Mouse (Mus musculus): ENCODE data around the gene Exog. TPM values are rescaled to one million over a fixed set of nuclear protein-coding genes. Genes with fewer than 3 reads are reported as not detected.
A peak's percentile ranks its signal among the peaks of the same experiment; 100 is the strongest.

Gene Exog
- polyA plus RNA-seq, 1 experiment from 2014 or later: 42.3 TPM

DNA sequence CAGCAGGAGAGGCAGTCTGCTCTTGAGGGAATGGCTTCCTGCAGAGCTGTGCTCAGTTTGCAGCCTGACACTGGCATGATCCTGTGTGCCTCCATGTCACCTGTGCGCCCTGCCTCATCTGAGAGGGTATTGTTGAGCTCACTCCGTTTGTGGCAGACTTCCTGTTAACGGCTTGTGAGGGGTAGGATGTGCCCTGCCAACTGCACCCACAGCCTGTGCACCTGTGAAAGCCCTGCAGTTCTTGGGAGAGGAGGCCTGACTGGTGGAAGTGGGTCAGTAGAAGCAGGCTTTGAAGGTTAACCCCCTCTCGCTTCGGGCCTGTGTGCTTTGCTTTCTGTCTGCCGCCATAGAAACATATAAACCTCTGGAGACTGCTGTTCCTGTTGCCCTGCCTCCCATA is 20.3 kb downstream of the Exog start:
- H3K9me3 ChIP-seq: no peaks in the 10 kb centered on the region
- H3K4me2 ChIP-seq (replicated peaks): no peak overlapping the region
- H3K27me3 ChIP-seq: no peaks in the 10 kb centered on the region
- H3K9ac ChIP-seq: no peak overlapping the region
- H3K4me3 ChIP-seq: no peak overlapping the region
- 86% methylated on average over 6 of the region's 6 CpGs for WGBS
- no peak overlapping the region for H3K27ac ChIP-seq
- peaks cover 80% of the 10 kb centered on the region for H3K36me3 ChIP-seq
- H3K4me1 ChIP-seq: no peaks in the 10 kb centered on the region
- no peak for ATAC-seq (ENCODE audit: low FRiP score, low read depth)

DNA sequence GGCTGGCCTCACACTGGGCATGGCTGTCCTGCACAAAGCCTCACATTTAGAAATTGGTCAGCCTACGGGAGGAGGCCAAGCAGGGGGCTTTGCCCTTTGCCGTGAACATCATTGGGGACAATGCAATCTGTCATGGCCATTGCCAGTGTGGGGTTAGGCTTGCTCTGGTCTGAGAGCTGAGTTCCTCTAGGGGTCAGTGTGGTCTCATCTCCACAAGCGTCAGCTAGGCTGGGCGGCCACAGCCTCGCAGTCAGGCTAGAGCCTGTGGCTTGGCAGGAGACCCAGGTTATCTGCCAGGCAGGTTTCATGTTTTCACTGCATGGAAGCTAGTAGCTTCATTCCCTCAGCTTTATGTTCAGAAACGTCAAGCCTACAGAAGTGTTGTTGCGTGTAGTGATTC is 20.9 kb downstream of the Exog start:
- no peaks in the 10 kb centered on the region for H3K9me3 ChIP-seq
- 78% methylated on average over 7 of the region's 7 CpGs for WGBS
- H3K36me3 ChIP-seq: peaks cover 82% of the 10 kb centered on the region
- ATAC-seq (ENCODE audit: low FRiP score, low read depth): no peak
- H3K4me1 ChIP-seq: no peaks in the 10 kb centered on the region
- H3K4me2 ChIP-seq (replicated peaks): no peak overlapping the region
- no peak overlapping the region for H3K9ac ChIP-seq
- no peaks in the 10 kb centered on the region for H3K27me3 ChIP-seq
- no peak overlapping the region for H3K27ac ChIP-seq
- no peak overlapping the region for H3K4me3 ChIP-seq

DNA sequence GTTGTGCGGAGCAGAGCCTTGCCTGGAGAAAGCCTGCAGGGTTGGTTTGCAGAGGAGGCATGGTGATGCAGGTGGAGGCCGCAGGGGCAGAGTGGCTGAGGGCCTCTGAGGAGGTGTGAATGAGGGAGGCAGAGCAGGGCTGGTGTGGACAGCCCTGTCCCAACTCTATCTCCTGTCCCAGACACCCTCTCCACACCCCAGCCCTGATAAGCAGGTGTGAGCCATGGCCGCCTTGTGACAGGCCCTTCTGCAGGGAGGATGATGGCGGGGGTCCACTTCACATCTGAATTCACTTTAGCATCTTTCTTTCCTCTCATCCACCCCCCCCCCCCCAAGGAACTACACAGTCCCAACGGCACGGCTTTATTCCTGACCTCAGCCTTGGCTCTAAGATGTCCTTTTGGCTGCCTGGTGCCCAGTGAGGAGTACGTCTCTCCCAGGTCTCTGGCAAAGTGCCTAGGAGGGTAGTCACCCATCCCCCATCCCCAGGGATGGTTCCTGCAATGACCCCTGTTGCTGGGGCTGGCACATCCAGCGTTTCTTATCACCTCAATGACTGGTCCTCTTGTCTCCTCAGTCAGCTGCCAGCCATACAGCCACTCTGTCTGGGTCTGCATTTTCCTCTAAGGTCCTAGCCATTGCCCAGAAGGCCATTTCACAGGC is 25.1 kb downstream of the Exog start:
- Histone ChIP-seq H3K27ac (no peak overlapping the region), H3K36me3 (peaks cover 43% of the 10 kb centered on the region), H3K9me3 (no peaks in the 10 kb centered on the region), H3K27me3 (no peaks in the 10 kb centered on the region), H3K4me1 (no peaks in the 10 kb centered on the region), H3K4me2 (replicated peaks) (no peak overlapping the region), H3K4me3 (no peak overlapping the region), H3K9ac (no peak overlapping the region)
- no peak for ATAC-seq (ENCODE audit: low FRiP score, low read depth)
- WGBS: 67% methylated on average over 8 of the region's 8 CpGs

GRCm38 (mm10) chr9:119472412-119472918 is 27.7 kb downstream of the Exog start:
- ATAC-seq (ENCODE audit: low FRiP score, low read depth): no peak
- Histone ChIP-seq H3K27ac (no peak overlapping the region), H3K4me2 (replicated peaks) (no peak overlapping the region), H3K36me3 (peaks cover 20% of the 10 kb centered on the region), H3K27me3 (no peaks in the 10 kb centered on the region), H3K9me3 (no peaks in the 10 kb centered on the region), H3K4me1 (no peaks in the 10 kb centered on the region), H3K9ac (no peak overlapping the region), H3K4me3 (no peak overlapping the region)
- WGBS: 82% methylated on average over 11 of the region's 11 CpGs

GRCm38 (mm10) chr9:119473011-119473410 is 28.3 kb downstream of the Exog start:
- no peak for ATAC-seq (ENCODE audit: low FRiP score, low read depth)
- H3K4me2 ChIP-seq (replicated peaks): no peak overlapping the region
- peaks cover 14% of the 10 kb centered on the region for H3K36me3 ChIP-seq
- H3K4me3 ChIP-seq: no peak overlapping the region
- H3K9me3 ChIP-seq: no peaks in the 10 kb centered on the region
- 90% methylated on average over 1 of the region's 1 CpGs for WGBS
- no peak overlapping the region for H3K27ac ChIP-seq
- no peaks in the 10 kb centered on the region for H3K27me3 ChIP-seq
- H3K9ac ChIP-seq: no peak overlapping the region
- no peaks in the 10 kb centered on the region for H3K4me1 ChIP-seq

- no peak overlapping the region for H3K9ac ChIP-seq
- WGBS: 84% methylated on average over 9 of the region's 9 CpGs
- ATAC-seq (ENCODE audit: low FRiP score, low read depth): no peak
- H3K9me3 ChIP-seq: no peaks in the 10 kb centered on the region
- no peaks in the 10 kb centered on the region for H3K4me1 ChIP-seq
- H3K27ac ChIP-seq: no peak overlapping the region
- H3K27me3 ChIP-seq: no peaks in the 10 kb centered on the region
- no peak overlapping the region for H3K4me2 ChIP-seq (replicated peaks)
- H3K36me3 ChIP-seq: peaks cover 10% of the 10 kb centered on the region
- no peak overlapping the region for H3K4me3 ChIP-seq
These were observed 28.9 kb downstream of the Exog start for GRCm38 (mm10) chr9:119473608-119474164.

- Histone ChIP-seq H3K4me3 (no peak overlapping the region), H3K4me2 (replicated peaks) (no peak overlapping the region), H3K9me3 (no peaks in the 10 kb centered on the region), H3K36me3 (peaks cover 5% of the 10 kb centered on the region), H3K9ac (no peak overlapping the region), H3K27ac (no peak overlapping the region), H3K4me1 (no peaks in the 10 kb centered on the region), H3K27me3 (no peaks in the 10 kb centered on the region)
- ATAC-seq (ENCODE audit: low FRiP score, low read depth): no peak
- 54% methylated on average over 15 of the region's 15 CpGs for WGBS
These were observed 30.2 kb downstream of the Exog start for GRCm38 (mm10) chr9:119474717-119475611.

DNA sequence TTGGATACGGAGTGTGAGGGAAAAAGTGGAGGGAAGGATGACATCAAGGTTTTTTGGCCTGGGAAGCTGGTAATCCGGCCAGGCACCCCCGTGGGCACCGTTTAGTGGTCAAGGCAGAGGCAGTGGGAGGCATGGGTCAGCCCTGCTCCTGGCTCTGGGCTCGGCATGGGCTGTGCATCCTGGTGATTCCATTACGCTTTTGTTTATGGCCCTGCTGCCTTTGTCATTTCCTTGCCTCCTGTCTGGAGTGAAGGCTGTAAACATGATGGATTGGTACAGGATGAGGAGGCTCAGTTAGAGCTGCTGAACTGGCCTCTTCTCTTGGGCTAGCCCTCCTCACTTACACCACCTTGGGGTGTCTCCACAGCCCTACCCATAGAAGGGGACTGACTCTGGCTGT is 33.0 kb downstream of the Exog start:
- no peak overlapping the region for H3K4me3 ChIP-seq
- no peaks in the 10 kb centered on the region for H3K27me3 ChIP-seq
- H3K27ac ChIP-seq: no peak overlapping the region
- no peak overlapping the region for H3K4me2 ChIP-seq (replicated peaks)
- H3K9ac ChIP-seq: peak overlapping the region; percentile 25; the same call in 1 of the 2 replicates
- peak; percentile 12; the same call in 1 of the 2 replicates for ATAC-seq (ENCODE audit: low FRiP score, low read depth)
- 17% methylated on average over 6 of the region's 6 CpGs for WGBS
- no peaks in the 10 kb centered on the region; the same call in 1 of the 2 replicates for H3K36me3 ChIP-seq
- no peaks in the 10 kb centered on the region for H3K9me3 ChIP-seq
- no peaks in the 10 kb centered on the region for H3K4me1 ChIP-seq

GRCm38 (mm10) chr9:119478345-119478744 is 33.6 kb downstream of the Exog start:
- WGBS: 75% methylated on average over 11 of the region's 11 CpGs
- Histone ChIP-seq H3K27me3 (no peaks in the 10 kb centered on the region), H3K9me3 (no peaks in the 10 kb centered on the region), H3K4me3 (no peak overlapping the region), H3K4me1 (no peaks in the 10 kb centered on the region), H3K4me2 (replicated peaks) (no peak overlapping the region), H3K36me3 (no peaks in the 10 kb centered on the region; the same call in 1 of the 2 replicates), H3K27ac (no peak overlapping the region), H3K9ac (no peak overlapping the region)
- ATAC-seq (ENCODE audit: low FRiP score, low read depth): no peak

DNA sequence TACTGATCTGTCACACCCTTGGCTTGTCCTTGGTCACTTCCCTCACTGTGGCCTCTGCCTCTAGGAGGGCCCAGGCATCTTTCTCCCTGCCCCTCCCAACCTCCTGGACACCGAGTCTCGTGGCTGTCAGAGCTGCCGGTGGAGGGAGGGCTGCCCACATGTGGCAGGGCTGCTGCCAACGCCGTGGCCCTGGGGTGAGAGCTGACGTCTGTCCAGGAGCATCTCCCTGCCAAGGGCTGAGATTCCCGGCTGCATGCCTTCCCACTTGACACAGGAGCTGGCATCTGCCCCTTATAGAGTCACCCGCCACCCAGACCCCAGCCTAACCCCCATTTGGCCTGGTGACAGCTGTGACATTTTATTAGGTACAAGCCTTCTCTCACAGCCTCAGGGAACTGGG is 34.6 kb downstream of the Exog start:
- Histone ChIP-seq H3K27me3 (no peaks in the 10 kb centered on the region), H3K27ac (no peak overlapping the region), H3K36me3 (no peaks in the 10 kb centered on the region), H3K9me3 (no peaks in the 10 kb centered on the region), H3K4me2 (replicated peaks) (no peak overlapping the region), H3K4me1 (peaks cover 7% of the 10 kb centered on the region; the same call in 1 of the 2 replicates), H3K9ac (no peak overlapping the region), H3K4me3 (no peak overlapping the region)
- WGBS: 43% methylated on average over 8 of the region's 8 CpGs
- ATAC-seq (ENCODE audit: low FRiP score, low read depth): no peak

- H3K27me3 ChIP-seq: no peaks in the 10 kb centered on the region
- peaks cover 7% of the 10 kb centered on the region; the same call in 1 of the 2 replicates for H3K4me1 ChIP-seq
- no peak overlapping the region for H3K4me2 ChIP-seq (replicated peaks)
- H3K27ac ChIP-seq: no peak overlapping the region
- H3K9ac ChIP-seq: no peak overlapping the region
- 71% methylated on average over 4 of the region's 4 CpGs for WGBS
- H3K4me3 ChIP-seq: no peak overlapping the region
- ATAC-seq (ENCODE audit: low FRiP score, low read depth): no peak
- no peaks in the 10 kb centered on the region for H3K36me3 ChIP-seq
- H3K9me3 ChIP-seq: no peaks in the 10 kb centered on the region
These were observed 36.9 kb downstream of the Exog start for GRCm38 (mm10) chr9:119481612-119482011.

All from limb, embryonic 13.5 days (tissue).